Mouse (Mus musculus): ENCODE measurements around the gene Rcn3. TPM values are rescaled to one million over a fixed set of nuclear protein-coding genes. Genes with fewer than 3 reads are reported as not detected.

Rcn3 gene
- polyA plus RNA-seq (2015; fragmentation: Nextera tagmentation; extraction: Ambion mirVana) = 57.7 and 69.8 TPM in 2 replicates

DNA sequence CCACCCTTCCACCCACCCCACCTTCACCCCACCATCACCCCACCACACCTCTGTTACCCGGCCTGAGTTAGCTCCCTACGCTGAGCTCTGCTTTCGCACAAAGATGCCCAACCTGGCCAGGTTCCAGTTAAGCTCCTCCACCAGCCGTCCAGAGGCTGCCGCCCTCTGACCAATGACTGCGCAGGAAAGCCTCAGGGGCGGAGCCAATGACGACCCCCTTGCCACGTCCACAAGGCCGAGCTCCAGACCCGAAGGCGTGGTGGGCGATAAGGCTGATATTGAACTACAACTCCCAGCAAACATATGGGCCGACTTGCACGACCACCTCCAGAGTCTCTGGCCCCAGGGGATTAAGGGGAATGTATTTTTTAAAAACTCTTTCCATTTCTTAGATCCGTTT is at the start of gene Rcn3:
Gene Rcn3 (minus strand): TSS at position 174 of the 400 bp plus-strand sequence.
- Histone ChIP-seq H3K27ac (0 out of 2 replicates have a peak within 1 kb of the TSS, but pooled peaks have one; percentile 14), H3K4me2 (replicated peaks) (peak within 1 kb of the TSS; percentile 61), H3K9me3 (no peaks in the 10 kb centered on the region), H3K9ac (replicated peaks) (peak within 1 kb of the TSS; percentile 53), H3K4me3 (replicated peaks) (peak within 1 kb of the TSS; percentile 43), H3K27me3 (0 out of 2 replicates have a peak, but pooled peaks cover 5% of the 10 kb centered on the region), H3K4me1 (replicated peaks) (peaks cover 13% of the 10 kb centered on the region), H3K36me3 (peaks cover 6% of the 10 kb centered on the region; the same call in 1 of the 2 replicates)
- ATAC-seq = peak; percentile 97
- WGBS = 1% methylated on average over 16 of the region's 16 CpGs

DNA sequence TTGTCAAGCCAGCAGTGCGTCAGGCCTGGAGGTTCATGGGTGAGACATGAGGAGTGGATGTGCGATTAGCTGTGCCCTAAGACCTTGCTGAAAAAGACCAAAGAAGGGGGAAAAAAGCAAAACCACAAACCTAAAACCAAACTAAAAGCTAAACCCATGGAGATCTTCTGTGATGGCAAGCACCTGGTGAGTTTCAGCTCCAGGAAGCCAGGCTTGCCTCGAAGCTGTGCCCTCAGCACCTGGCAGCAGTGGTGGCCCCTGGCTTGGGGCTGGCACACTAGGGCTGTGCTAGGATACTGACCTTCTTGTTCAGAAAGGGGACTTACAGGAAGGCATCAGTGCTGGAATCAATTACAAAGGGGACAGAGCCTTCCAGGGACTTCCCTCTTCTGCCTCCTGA is 49.3 kb upstream of the Rcn3 start:
- no peak for ATAC-seq
- Histone ChIP-seq H3K4me1 (replicated peaks) (0 out of 2 replicates have a peak, but pooled peaks cover 2% of the 10 kb centered on the region), H3K27me3 (peaks cover 15% of the 10 kb centered on the region), H3K9ac (replicated peaks) (no peak overlapping the region), H3K9me3 (no peaks in the 10 kb centered on the region), H3K36me3 (peaks cover 45% of the 10 kb centered on the region), H3K4me3 (replicated peaks) (no peak overlapping the region), H3K27ac (no peak overlapping the region), H3K4me2 (replicated peaks) (no peak overlapping the region)
- WGBS = 88% methylated on average over 3 of the region's 3 CpGs

DNA sequence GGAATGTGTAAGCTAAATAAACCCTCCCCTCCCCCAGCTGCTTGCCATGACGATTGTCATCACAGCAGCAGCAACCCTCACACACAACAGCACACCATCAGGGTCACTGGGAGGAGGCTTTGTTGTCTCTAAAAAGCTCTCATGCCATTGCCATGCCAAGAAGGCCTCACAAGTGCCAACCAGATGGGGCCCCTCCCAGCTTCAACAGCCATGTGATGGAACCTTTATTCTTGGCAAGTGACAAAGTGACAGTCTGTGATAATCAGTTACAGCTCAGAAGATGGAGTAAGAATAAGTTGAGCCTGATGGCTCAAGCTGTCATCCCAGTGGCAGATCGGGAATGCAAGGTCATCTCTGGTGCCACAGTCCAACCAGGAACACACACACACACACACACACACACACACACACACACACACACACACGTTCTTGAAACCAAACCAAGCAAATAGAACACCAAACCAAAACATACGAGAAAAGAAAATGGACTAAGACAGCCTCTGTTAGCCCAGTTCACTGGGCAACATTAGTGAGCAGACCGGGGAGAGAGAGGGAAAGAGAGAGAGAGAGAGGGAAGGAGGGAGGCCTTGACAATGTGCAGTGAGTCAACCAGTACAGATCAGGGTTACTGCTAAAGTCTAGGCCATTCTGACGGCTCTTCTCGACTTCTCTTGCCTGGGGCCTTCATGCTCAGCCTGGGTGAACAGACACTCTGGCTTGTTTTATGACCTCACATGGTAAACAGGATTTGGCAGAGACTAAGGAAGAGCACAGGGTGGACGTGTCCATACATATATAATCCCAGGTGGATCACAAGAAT is 48.1 kb upstream of the Rcn3 start:
- H3K27ac ChIP-seq = no peak overlapping the region
- no peak overlapping the region for H3K4me3 ChIP-seq (replicated peaks)
- no peak overlapping the region for H3K9ac ChIP-seq (replicated peaks)
- H3K4me1 ChIP-seq (replicated peaks) = peaks cover 10% of the 10 kb centered on the region
- no peaks in the 10 kb centered on the region for H3K9me3 ChIP-seq
- no peak overlapping the region for H3K4me2 ChIP-seq (replicated peaks)
- peaks cover 25% of the 10 kb centered on the region for H3K27me3 ChIP-seq
- WGBS = 80% methylated on average over 8 of the region's 8 CpGs
- H3K36me3 ChIP-seq = peaks cover 35% of the 10 kb centered on the region
- ATAC-seq = no peak

DNA sequence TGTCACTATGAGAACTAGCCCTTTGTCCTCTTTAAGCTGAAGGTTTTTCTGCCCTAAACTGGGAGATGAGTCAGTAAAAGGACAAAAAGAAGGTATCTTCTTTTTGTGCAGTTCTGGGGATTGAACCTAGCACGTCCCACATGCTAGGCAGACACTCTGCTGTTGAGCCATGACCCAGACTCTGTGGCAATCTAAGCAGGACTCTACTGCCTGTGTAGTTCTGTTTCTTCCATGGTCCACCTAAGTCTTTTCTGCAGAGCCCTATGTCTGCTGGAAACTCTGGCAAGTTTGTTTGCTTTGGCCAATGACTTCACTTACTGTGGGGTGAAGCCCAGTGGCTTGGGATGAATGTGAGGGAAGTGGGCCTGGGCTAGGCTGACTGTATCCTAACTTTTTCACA is 46.4 kb upstream of the Rcn3 start:
- H3K4me1 ChIP-seq (replicated peaks) = peaks cover 10% of the 10 kb centered on the region
- no peak for ATAC-seq
- H3K9ac ChIP-seq (replicated peaks) = no peak overlapping the region
- H3K9me3 ChIP-seq = no peaks in the 10 kb centered on the region
- H3K4me2 ChIP-seq (replicated peaks) = no peak overlapping the region
- H3K4me3 ChIP-seq (replicated peaks) = no peak overlapping the region
- H3K36me3 ChIP-seq = peaks cover 21% of the 10 kb centered on the region; the same call in 1 of the 2 replicates
- 82% methylated on average over 1 of the region's 1 CpGs for WGBS
- peaks cover 32% of the 10 kb centered on the region for H3K27me3 ChIP-seq
- H3K27ac ChIP-seq = no peak overlapping the region

DNA sequence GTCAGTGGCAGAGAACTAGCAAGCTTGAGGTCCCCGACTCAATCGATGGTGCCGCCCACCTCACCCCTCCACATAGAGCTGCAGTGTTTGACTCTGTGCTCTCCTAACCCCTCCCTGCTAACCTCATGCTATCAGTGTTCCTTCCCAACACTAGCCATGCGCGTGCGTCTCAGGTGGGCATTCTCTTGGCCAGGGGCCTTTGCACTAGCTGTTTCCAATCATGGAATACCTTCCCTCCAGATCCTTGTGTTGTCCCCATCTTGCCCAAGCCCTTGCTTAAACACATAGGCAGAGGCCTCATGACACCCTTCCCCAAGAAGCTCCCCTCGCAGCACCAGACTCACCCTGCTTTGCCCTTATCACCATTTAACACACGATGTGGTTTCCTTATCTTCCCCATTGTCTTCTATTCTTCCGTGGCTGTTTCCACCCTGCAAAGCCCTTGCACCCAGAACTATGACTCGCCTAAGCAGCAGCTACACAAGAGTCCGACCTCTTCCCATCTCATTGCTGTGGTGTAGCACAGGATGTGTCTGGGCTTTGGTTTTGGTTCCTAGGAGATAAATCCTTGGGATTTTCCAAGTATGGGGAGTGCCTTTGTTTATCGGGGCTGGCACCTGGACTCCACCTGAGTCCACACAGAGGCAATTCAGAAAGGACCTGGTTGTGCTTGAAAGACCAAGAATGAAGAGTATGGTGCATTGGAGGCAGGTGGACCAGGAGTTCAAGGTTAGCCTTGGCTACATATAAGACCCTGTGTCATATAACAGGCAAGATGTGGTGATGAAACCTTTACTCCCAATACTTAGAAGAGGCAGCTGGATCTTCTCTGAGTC is 45.4 kb upstream of the Rcn3 start:
- no peak overlapping the region for H3K9ac ChIP-seq (replicated peaks)
- H3K27me3 ChIP-seq = peaks cover 32% of the 10 kb centered on the region
- no peak for ATAC-seq
- no peak overlapping the region for H3K4me2 ChIP-seq (replicated peaks)
- H3K27ac ChIP-seq = no peak overlapping the region
- H3K4me1 ChIP-seq (replicated peaks) = peaks cover 10% of the 10 kb centered on the region
- no peak overlapping the region for H3K4me3 ChIP-seq (replicated peaks)
- WGBS = 84% methylated on average over 12 of the region's 12 CpGs
- peaks cover 10% of the 10 kb centered on the region; the same call in 1 of the 2 replicates for H3K36me3 ChIP-seq
- H3K9me3 ChIP-seq = no peaks in the 10 kb centered on the region

DNA sequence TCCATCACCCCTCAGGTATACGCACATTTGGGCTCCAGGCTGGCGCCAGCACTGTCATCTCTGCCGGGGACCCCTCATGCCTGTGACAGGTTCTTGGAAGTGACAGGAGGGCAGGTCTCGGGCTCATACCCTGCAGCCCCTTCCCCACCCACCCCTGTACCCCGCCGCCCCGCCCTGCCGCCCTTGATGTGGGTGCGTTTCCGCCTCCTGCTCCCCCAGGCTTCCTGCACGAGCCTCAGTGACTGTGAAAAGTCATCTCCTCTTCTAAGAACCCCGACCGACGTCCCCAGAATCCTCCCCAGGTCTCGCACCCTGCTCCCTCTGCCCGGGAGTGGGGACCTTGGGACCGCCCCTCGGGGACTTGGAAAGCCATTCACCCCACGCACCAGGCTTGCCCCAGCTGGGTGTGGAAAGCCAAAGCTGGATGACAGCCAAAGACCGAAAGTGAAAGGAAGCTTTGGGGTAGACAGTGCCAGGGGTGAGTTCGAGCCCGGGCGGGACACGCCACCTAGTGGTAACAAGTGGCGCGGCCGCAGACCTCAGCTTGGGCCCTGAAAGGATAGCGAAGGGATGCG is 44.1 kb upstream of the Rcn3 start, which contains the start of the genes Gm45713 and Flt3l:
Gene Gm45713 (minus strand): TSS at position 239 of the 575 bp plus-strand sequence.
Gene Flt3l (minus strand): TSS at position 440 of the 575 bp plus-strand sequence.
- WGBS = 5% methylated on average over 29 of the region's 29 CpGs
- Histone ChIP-seq H3K4me1 (replicated peaks) (peaks cover 10% of the 10 kb centered on the region), H3K36me3 (no peaks in the 10 kb centered on the region), H3K9me3 (no peaks in the 10 kb centered on the region), H3K4me2 (replicated peaks) (peak within 1 kb of the TSS; percentile 65), H3K27me3 (peaks cover 32% of the 10 kb centered on the region), H3K27ac (no peak within 1 kb of the TSS), H3K4me3 (replicated peaks) (peak within 1 kb of the TSS; percentile 41), H3K9ac (replicated peaks) (peak within 1 kb of the TSS; percentile 63; the same call in 1 of the 2 replicates)
- peak; percentile 87 for ATAC-seq

DNA sequence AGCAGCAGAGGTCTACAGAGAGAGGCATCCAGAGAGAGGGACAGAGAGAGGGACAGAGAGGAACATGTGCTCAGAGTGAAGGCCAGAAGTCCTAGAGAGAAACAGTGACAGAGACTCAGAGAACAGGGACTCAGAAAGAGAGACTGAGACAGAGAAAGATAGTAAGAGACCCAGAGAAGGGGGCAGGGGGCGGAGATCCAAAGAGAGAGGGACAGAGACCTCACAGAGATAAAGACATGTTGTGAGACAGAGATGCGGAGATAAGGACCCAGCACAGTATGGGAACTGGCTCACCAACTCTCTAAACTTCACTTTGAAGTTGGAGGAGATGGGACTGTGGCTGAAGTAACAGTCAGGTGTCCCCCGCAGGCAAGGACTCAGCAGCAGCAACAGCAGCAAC is 43.3 kb upstream of the Rcn3 start:
- H3K27ac ChIP-seq = no peak overlapping the region
- peaks cover 32% of the 10 kb centered on the region for H3K27me3 ChIP-seq
- H3K9ac ChIP-seq (replicated peaks) = peak overlapping the region; percentile 63; the same call in 1 of the 2 replicates
- no peak for ATAC-seq
- no peaks in the 10 kb centered on the region for H3K9me3 ChIP-seq
- H3K4me2 ChIP-seq (replicated peaks) = no peak overlapping the region
- H3K36me3 ChIP-seq = no peaks in the 10 kb centered on the region
- no peak overlapping the region for H3K4me3 ChIP-seq (replicated peaks)
- peaks cover 10% of the 10 kb centered on the region for H3K4me1 ChIP-seq (replicated peaks)
- WGBS = 77% methylated on average over 3 of the region's 3 CpGs

DNA sequence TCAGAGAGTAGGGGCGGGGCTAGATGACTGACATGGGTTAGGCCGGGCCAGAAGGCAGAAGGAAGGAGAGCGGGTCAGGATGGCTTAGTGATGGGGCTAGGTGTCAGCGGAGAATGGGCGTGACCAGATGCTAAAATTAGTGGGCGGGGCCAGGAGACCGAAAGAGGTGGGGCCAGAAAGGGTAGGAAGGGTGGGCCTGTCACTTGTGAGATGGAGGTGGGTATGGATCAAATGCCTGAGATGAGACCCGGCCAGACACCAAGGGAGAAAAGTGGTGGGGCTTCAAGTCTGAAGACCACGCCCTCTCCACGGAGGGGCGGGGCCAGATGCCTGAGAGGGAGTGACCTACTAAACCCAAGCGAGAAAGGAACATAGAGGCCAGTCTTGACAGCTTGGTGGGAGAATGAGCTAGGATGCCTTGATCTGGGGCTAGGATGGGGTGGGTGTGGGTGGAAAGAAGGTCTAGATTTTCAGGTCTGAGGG is 42.6 kb upstream of the Rcn3 start:
- Histone ChIP-seq H3K9me3 (no peaks in the 10 kb centered on the region), H3K4me3 (replicated peaks) (no peak overlapping the region), H3K9ac (replicated peaks) (no peak overlapping the region), H3K4me1 (replicated peaks) (peaks cover 15% of the 10 kb centered on the region), H3K36me3 (no peaks in the 10 kb centered on the region), H3K27ac (no peak overlapping the region), H3K4me2 (replicated peaks) (no peak overlapping the region), H3K27me3 (peaks cover 32% of the 10 kb centered on the region)
- 7% methylated on average over 12 of the region's 12 CpGs for WGBS
- no peak for ATAC-seq

DNA sequence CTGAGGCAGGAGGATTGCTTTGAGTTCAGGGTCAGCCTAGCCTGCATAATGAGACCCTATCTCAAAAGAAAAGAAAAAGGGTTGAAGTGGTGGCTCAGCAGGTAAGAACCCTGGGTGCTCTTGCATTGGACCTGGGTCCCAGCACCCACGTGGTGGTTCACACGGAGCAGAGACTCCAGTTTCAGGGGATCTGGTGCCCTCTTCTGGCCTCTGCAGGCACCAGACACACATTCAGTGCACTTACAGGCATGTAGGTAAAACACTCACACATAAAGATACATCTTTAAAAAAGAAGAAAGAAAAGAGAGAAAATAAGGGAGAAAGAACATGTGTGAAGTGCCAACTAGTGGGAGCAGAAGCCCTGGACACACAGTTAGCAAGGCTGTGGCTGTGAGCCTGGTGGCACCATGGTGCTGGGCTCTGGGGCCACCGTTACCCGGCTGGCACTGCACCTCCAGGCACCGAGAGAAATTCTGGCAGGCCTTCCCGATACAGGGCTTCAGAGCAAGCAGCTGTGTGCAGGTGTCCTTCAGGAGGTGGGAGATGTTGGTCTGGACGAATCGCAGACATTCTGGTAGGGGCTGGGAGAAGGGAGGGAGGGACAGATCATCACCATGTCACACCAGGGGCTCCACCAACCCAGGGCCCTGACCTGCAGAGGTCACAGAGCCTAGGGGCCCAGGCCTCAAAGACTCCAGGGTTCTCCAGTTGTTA is 41.6 kb upstream of the Rcn3 start:
- Histone ChIP-seq H3K4me1 (replicated peaks) (peaks cover 19% of the 10 kb centered on the region), H3K4me2 (replicated peaks) (no peak overlapping the region), H3K27ac (no peak overlapping the region), H3K36me3 (no peaks in the 10 kb centered on the region), H3K27me3 (peaks cover 32% of the 10 kb centered on the region), H3K4me3 (replicated peaks) (no peak overlapping the region), H3K9ac (replicated peaks) (no peak overlapping the region), H3K9me3 (no peaks in the 10 kb centered on the region)
- WGBS = 76% methylated on average over 8 of the region's 8 CpGs
- ATAC-seq = no peak

DNA sequence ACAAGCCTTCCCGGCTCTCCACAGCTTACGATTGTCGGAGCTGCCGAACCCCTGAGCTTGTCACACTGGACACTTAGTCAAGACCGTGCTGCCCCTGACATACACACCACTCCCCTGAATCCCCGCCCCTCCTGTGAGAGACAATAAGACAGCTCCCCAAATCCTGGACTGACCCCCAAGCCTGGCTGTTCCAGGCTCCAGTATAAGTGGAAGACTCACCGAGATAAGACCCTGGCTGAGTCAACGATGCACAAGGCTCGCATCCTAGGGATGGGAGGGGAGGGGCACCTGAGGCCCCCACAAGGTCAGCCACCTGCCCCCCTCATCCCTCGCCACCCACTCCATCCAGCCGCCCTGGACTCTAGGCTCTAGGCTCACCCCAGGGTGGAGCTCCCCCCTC is 39.8 kb upstream of the Rcn3 start:
- Histone ChIP-seq H3K4me1 (replicated peaks) (peaks cover 29% of the 10 kb centered on the region), H3K9ac (replicated peaks) (no peak overlapping the region), H3K27me3 (peaks cover 20% of the 10 kb centered on the region), H3K27ac (no peak overlapping the region), H3K4me2 (replicated peaks) (no peak overlapping the region), H3K36me3 (peaks cover 6% of the 10 kb centered on the region), H3K9me3 (no peaks in the 10 kb centered on the region), H3K4me3 (replicated peaks) (no peak overlapping the region)
- ATAC-seq = no peak
- 78% methylated on average over 10 of the region's 11 CpGs for WGBS

Data from midbrain, embryonic 13.5 days (tissue).